Comparison of ENCODE assay signal across 24 mouse cellular contexts in genomic region chr2:152888774-152889173, GRCm38 (mm10). TPM values are rescaled to one million over a fixed set of nuclear protein-coding genes. Genes with fewer than 3 reads are reported as not detected.
A peak's percentile ranks its signal among the peaks of the same experiment; 100 is the strongest.
DNase-seq lines count a peak whose midpoint lies in the region; ATAC-seq lines count a peak whose summit lies in the region.
"Had no signal": no experiment of that assay in that cellular context is flagged by ENCODE, and none has a peak within 500 bp of the region (broad histone marks: within the 10 kb centered on the region; RNA-seq: fewer than 3 reads in every experiment).

No protein-coding gene starts in this region.

- WGBS in kidney, embryonic 16.5 days: 86% methylated on average over 5 of the region's 5 CpGs

- no peak for ATAC-seq in kidney, embryonic 16.5 days (ENCODE audit: low FRiP score, low TSS enrichment)
- ATAC-seq: forebrain, embryonic 14.5 days; forebrain, embryonic 16.5 days had no signal

- no peak overlapping the region for H3K27ac ChIP-seq in kidney, embryonic 16.5 days (ENCODE audit: low read length)
- H3K27ac ChIP-seq: embryonic facial prominence, embryonic 10.5 days; embryonic facial prominence, embryonic 12.5 days; forebrain, embryonic 10.5 days; forebrain, embryonic 12.5 days had no signal

- H3K9ac ChIP-seq in kidney, embryonic 16.5 days (replicated peaks; ENCODE audit: low read length): no peak overlapping the region
- H3K9ac ChIP-seq: embryonic facial prominence, embryonic 12.5 days; forebrain, embryonic 12.5 days had no signal

- no peak overlapping the region for H3K4me3 ChIP-seq in kidney, embryonic 16.5 days (ENCODE audit: low read length)
- H3K4me3 ChIP-seq: embryonic facial prominence, embryonic 10.5 days; embryonic facial prominence, embryonic 12.5 days; erythroblast, embryonic 14.5 days; forebrain, embryonic 10.5 days; forebrain, embryonic 12.5 days had no signal

- no peak overlapping the region for H3K4me2 ChIP-seq in kidney, embryonic 16.5 days (replicated peaks; ENCODE audit: low read depth, low read length)
- H3K4me2 ChIP-seq: embryonic facial prominence, embryonic 12.5 days; forebrain, embryonic 12.5 days had no signal

- peak; percentile 36 for DNase-seq in Muller cell, postnatal 12 days (ENCODE audit: inconsistent ontology term)
- DNase-seq in brain, adult 2 months (ENCODE audit: low read depth, low spot score): peak; percentile 21
- no peak for DNase-seq in kidney, postnatal 4 days
- no peak for DNase-seq in heart, postnatal 25 days (ENCODE audit: low spot score)
- DNase-seq: adrenal gland, adult 2 months; adrenal gland, postnatal 10 days; adrenal gland, postnatal 25 days; B cell, adult 2 months; cerebellum, adult 11-12 months; cerebellum, adult 2 months; cerebellum, adult 9-10 months; cerebellum, postnatal 10 days; cerebellum, postnatal 25 days had no signal

- H3K9me3 ChIP-seq in kidney, embryonic 16.5 days (ENCODE audit: low read length): no peaks in the 10 kb centered on the region
- H3K9me3 ChIP-seq: embryonic facial prominence, embryonic 10.5 days; embryonic facial prominence, embryonic 12.5 days; forebrain, embryonic 10.5 days; forebrain, embryonic 12.5 days had no signal

- no peaks in the 10 kb centered on the region for H3K4me1 ChIP-seq in kidney, embryonic 16.5 days (ENCODE audit: insufficient read depth, low read length)
- H3K4me1 ChIP-seq: embryonic facial prominence, embryonic 10.5 days; embryonic facial prominence, embryonic 12.5 days; forebrain, embryonic 10.5 days; forebrain, embryonic 12.5 days had no signal

- H3K27me3 ChIP-seq in kidney, embryonic 16.5 days (ENCODE audit: insufficient read depth, low read length): no peaks in the 10 kb centered on the region
- H3K27me3 ChIP-seq: embryonic facial prominence, embryonic 12.5 days; forebrain, embryonic 12.5 days had no signal

- intact Hi-C loops in heart, postnatal 25 days (cut with DNase I): no loop called here

- H3K36me3 ChIP-seq in kidney, embryonic 16.5 days (ENCODE audit: insufficient read depth, low read length): peaks cover 72% of the 10 kb centered on the region

RNA-seq across cellular contexts. Expression of gene Mylk2, which starts 22.4 kb away (rescaled TPM):
- 0.32 and 0.42 TPM in 2 replicates for polyA plus RNA-seq in kidney, embryonic 16.5 days (2015; fragmentation: Nextera tagmentation; extraction: Ambion mirVana)
- under 1 TPM in 1 of 2 experiments, not detected in 1; 0.13 TPM for total RNA-seq in heart, postnatal 25 days (2021)
- total RNA-seq: adrenal gland, adult 2 months; adrenal gland, postnatal 25 days; MEL had no signal
- polyA plus RNA-seq: adrenal gland, adult 2 months; cerebellum, adult 2 months; cortical plate, adult 2 months; erythroblast, embryonic 14.5 days; forebrain, embryonic 12.5 days; forebrain, embryonic 14.5 days; forebrain, embryonic 16.5 days; frontal cortex, adult 2 months had no signal

RNA-seq across cellular contexts. Expression of gene Tpx2, which starts 41.0 kb away (rescaled TPM):
- 83.9 and 97.6 TPM in 2 replicates for polyA plus RNA-seq in kidney, embryonic 16.5 days (2015; fragmentation: Nextera tagmentation; extraction: Ambion mirVana)
- 1 to 10 TPM; 1.5 to 1.6 TPM for total RNA-seq in heart, postnatal 25 days (2021)

RNA-seq across cellular contexts. Expression of gene Foxs1, which starts 44.2 kb away (rescaled TPM):
- 7.5 and 8.3 TPM in 2 replicates for polyA plus RNA-seq in kidney, embryonic 16.5 days (2015; fragmentation: Nextera tagmentation; extraction: Ambion mirVana)
- 1 to 10 TPM; 3.7 TPM for total RNA-seq in heart, postnatal 25 days (2021)
- total RNA-seq: MEL had no signal
- polyA plus RNA-seq: erythroblast, embryonic 14.5 days had no signal

RNA-seq across cellular contexts. Expression of gene Bcl2l1, which starts 57.2 kb away (rescaled TPM):
- 113 and 116 TPM in 2 replicates for polyA plus RNA-seq in kidney, embryonic 16.5 days (2015; fragmentation: Nextera tagmentation; extraction: Ambion mirVana)
- total RNA-seq in heart, postnatal 25 days (2021): 10 to 100 TPM; 58.6 to 59.0 TPM

Comparison
In these comparisons a context has a peak if more than half of its experiments do, and no peak if none do; other contexts are left out.
1. DNase-seq: peak in Muller cell, postnatal 12 days (single experiment) and brain, adult 2 months (single experiment); none in kidney, postnatal 4 days (0 of 2) and heart, postnatal 25 days (single experiment).